Mouse (Mus musculus) E14TG2a.4 (cell line): Measurements from ENCODE around the gene Ctso.
A peak's percentile ranks its signal among the peaks of the same experiment; 100 is the strongest.

ENCODE experiments used
- H3K27me3 ChIP-seq: 2 replicates; pipeline ENCODE4 v1.6.1; 2014; ENCODE audit warnings: low read length, control low read depth; ENCODE audit not compliant: insufficient read depth
- H3K36me3 ChIP-seq: 2 replicates; pipeline ENCODE4 v1.6.1; 2014; ENCODE audit warnings: low read length, control low read depth; ENCODE audit not compliant: insufficient read depth
- H3K4me1 ChIP-seq: replicated peaks from 2 replicates; pipeline ENCODE4 v1.6.1; 2014; ENCODE audit warnings: low read depth, low read length, control low read depth
- H3K4me3 ChIP-seq: replicated peaks from 2 replicates; pipeline ENCODE4 v1.5.1; 2014; ENCODE audit warnings: mild to moderate bottlenecking, low read length
- H3K9me3 ChIP-seq: 2 replicates; pipeline ENCODE4 v1.6.1; 2014; ENCODE audit warnings: low read length, control low read depth
- CTCF ChIP-seq: conservative IDR thresholded peaks from 2 replicates; pipeline ENCODE4 v1.5.1; 2014; ENCODE audit warnings: low read length
- NANOG ChIP-seq: IDR thresholded peaks from 2 replicates; pipeline ENCODE4 v1.6.1; 2014; ENCODE audit warnings: borderline replicate concordance, low read length, mixed read lengths
- POU5F1 ChIP-seq: IDR thresholded peaks from 2 replicates; pipeline ENCODE4 v1.6.1; 2014; ENCODE audit warnings: low read length, borderline replicate concordance

The Ctso gene

DNA sequence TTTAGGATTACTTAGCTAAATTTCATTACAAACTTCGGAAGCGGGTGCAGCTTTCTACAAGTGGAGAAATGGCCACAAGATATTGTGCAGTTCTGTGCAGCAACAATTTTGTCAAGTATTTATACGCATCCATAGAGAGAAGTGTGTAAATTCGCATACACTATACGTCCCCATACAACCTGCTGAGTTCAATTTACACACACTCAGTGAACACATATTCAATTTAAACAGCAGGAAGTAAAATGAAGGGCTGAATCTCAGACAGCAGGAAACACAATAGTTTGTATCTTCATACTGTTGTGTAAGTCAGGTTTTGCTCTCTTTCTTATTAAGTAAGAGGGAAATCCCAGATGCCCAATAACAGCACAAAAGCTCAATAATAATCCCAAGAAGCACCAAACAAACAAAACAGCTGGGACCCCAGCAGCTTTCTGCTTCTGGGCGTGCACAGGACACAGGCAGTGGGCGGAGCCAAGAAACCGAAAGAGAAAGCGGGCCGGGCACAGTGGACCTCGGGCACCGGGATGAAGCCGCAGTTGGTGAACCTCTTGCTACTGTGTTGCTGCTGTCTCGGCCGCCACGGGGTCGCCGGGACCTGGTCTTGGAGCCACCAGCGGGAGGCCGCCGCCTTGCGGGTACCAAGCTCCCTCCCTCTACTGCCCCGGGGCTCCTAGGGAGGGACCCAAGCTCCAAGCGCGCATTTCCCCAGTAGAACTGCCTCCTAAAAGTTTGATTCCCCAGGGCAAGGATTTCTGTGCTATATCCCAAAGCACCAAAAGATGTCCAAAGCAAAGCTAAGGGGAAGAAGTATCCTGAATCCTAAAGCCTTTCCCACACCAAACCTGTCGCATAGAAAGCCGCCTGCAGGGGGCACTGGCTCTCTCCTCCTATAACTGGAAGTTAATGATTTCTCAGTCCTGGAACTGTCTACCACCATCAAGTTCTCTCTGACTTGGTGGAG is at the start of gene Ctso:
TSS of gene Ctso (plus strand) at position 461 of the 961 bp plus-strand sequence.
- Histone ChIP-seq H3K36me3 (no peaks in the 10 kb centered on the region), H3K4me1 (peaks cover 4% of the 10 kb centered on the region; the same call in 1 of the 2 replicates), H3K27me3 (no peaks in the 10 kb centered on the region), H3K9me3 (no peaks in the 10 kb centered on the region), H3K4me3 (peak within 1 kb of the TSS; percentile 75)
- TF ChIP-seq POU5F1 = no peak
- TF ChIP-seq NANOG = no peak
- TF ChIP-seq CTCF = peak; percentile 68

DNA sequence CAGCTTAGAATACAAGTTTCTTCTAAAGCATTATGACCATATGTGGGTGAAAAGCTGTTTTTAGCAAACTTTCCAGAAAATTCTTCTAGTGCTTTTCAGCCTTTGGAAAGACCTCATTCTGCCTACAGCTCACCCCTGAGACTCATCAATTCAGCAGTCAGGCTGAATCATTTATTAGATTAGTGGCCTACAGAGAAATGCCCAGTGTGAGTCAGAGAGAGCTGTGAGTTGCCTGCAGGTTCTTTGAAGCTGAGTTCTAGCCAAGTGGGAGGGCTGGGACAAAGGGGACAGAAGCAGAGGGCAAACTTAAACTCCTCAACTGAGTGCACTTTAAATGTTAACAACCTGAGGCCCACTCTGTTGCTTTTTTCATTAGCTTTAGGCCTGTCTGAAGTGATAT is 48.5 kb upstream of the Ctso start:
- H3K36me3 ChIP-seq = no peaks in the 10 kb centered on the region
- no peak overlapping the region for H3K4me3 ChIP-seq

DNA sequence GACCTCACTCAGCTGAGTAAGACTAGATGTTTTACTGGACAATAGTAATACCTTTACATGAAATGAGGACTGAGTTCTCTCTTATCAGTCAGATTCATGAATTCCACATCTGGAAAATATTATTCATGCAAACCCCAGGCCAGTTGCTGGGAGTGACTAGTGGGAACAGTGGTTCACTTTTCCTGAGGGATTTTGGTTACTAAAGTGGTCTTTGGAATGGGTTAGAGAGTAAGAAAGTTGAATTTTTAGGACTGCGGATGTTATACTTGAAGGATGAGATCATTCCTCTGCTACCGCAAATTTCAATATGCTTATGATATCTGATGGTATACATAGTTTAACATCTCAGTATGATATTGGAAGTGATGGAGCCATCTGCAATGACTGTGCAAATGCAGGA is 46.8 kb upstream of the Ctso start:
- Histone ChIP-seq H3K4me3 (no peak overlapping the region), H3K27me3 (no peaks in the 10 kb centered on the region), H3K36me3 (no peaks in the 10 kb centered on the region), H3K9me3 (no peaks in the 10 kb centered on the region), H3K4me1 (no peaks in the 10 kb centered on the region)
- TF ChIP-seq NANOG (no peak), POU5F1 (no peak), CTCF (no peak)

More for the DNA sequence above, 48.5 kb upstream of the Ctso start:
- Histone ChIP-seq H3K9me3 (no peaks in the 10 kb centered on the region), H3K27me3 (no peaks in the 10 kb centered on the region), H3K4me1 (no peaks in the 10 kb centered on the region)
- TF ChIP-seq CTCF (no peak), POU5F1 (no peak), NANOG (no peak)

DNA sequence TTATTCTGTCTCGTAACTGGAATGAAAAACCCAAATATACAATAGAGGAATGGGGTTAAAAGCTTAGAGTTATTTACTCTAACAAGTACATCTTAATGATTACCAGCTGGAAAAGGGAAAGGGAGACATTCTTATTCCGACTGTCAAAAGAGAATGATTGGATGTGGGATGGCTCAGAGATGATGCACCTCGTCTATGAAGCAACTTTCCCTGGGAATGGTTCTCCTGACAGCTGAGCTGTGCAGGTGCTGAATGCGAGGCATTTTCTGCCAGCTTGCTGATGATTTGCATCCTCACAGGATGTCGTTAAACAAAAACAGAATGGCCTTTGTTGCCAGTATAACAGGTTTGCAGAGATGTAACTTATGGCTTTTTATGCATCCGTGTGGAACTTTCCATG is 43.3 kb upstream of the Ctso start:
- Histone ChIP-seq H3K4me1 (no peaks in the 10 kb centered on the region), H3K4me3 (no peak overlapping the region), H3K27me3 (no peaks in the 10 kb centered on the region), H3K36me3 (no peaks in the 10 kb centered on the region), H3K9me3 (no peaks in the 10 kb centered on the region)
- TF ChIP-seq CTCF = no peak
- TF ChIP-seq POU5F1 = no peak
- TF ChIP-seq NANOG = no peak

DNA sequence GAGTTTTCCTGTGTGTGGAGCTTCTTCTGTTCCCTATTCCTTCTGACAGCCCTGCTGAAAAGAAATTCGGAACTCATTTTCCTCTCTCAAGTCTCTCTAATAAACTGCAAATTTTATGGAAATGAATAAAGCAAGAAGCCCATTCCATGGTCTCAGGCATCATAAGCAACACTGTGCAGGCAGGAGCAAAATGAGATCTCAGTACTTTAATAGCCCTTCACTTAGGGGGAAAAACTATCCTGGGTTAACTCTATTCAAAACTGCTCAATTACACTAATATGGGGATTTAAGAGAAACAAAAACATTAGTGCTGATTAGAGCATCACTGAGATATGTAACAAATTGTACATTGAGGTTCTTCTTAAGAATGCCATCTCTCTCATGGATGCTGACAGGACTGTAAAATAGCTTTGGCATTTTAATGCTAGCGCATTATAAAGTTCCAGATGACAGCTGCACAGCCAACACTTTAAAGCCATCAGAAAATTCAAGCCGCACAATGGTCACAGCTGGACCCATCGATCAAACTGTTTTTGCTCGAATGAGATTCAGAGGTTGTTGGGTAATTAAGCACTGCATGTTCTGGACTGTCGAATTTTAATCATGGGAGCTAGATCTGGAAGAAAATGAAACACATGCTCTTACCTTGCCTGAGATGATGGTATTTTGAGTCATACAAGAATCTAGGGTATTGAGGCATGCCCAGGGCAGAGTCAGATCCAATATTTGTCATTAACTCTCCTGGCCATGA is 21.9 kb upstream of the Ctso start:
- Histone ChIP-seq H3K4me1 (no peaks in the 10 kb centered on the region; the same call in 1 of the 2 replicates), H3K27me3 (no peaks in the 10 kb centered on the region), H3K9me3 (no peaks in the 10 kb centered on the region), H3K4me3 (no peak overlapping the region), H3K36me3 (no peaks in the 10 kb centered on the region)
- TF ChIP-seq CTCF = no peak
- no peak for TF ChIP-seq POU5F1
- no peak for TF ChIP-seq NANOG

DNA sequence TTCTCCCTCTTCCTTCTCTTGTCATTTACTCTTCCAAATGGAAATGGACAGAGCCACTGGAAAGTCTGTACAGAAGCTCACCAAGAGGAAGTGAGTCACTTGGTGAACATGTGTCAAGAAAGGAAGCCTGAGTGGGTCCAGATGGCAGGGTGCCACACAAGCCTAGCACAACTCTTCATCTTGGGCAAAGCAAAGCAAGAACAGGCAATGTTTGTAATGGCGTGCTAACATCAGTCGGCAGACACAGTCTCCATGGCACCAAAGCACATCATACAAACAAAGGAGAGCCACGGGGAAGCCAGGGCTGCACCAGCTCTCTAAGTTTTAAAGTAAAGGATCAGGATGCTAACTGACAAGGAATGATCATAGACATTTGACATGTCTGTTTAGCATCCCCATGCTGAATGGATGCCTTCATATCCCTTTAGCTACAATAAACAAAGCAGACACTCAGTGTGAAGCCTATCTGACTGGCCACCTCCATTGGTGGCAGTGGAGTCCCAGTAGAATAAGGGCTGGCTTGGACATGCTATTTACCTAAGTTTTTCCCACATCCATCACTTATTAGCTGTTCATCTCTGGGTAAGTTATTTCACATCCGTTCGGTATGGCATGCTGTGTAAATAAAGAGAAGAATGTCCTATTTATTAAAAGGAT is 16.2 kb upstream of the Ctso start:
- Histone ChIP-seq H3K36me3 (no peaks in the 10 kb centered on the region), H3K4me1 (no peaks in the 10 kb centered on the region), H3K4me3 (no peak overlapping the region), H3K9me3 (no peaks in the 10 kb centered on the region), H3K27me3 (no peaks in the 10 kb centered on the region)
- TF ChIP-seq CTCF = no peak
- no peak for TF ChIP-seq NANOG
- TF ChIP-seq POU5F1 = no peak

DNA sequence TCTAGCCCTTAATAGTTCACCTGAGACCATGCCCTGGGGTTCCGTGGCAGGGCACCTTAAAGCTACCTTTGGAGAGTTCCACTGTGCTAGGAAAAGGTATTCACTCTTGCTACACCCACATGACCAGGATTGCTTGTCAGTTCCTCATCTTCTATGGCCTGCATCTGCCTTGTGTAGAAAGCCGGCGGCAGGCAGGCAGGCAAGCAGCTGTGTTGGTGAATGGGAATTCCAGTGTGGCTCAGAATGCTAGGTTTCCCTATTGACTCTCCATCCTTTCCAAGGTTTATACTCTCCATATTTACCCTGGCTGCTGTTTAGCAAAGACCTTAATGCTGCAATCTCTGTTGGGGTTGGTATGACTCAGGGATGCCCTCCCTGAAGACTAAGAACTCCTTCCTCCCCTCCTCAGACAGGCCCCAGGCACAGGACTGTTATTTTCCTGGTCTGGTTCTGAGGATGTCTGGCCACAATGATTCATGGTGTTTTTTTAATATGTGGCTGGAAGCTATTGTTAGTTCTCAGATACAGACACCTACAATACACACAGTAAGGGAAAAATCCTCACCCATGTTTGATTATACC is 15.0 kb upstream of the Ctso start:
- Histone ChIP-seq H3K4me3 (no peak overlapping the region), H3K4me1 (no peaks in the 10 kb centered on the region), H3K9me3 (no peaks in the 10 kb centered on the region), H3K36me3 (no peaks in the 10 kb centered on the region), H3K27me3 (no peaks in the 10 kb centered on the region)
- TF ChIP-seq NANOG (no peak), POU5F1 (no peak), CTCF (no peak)

DNA sequence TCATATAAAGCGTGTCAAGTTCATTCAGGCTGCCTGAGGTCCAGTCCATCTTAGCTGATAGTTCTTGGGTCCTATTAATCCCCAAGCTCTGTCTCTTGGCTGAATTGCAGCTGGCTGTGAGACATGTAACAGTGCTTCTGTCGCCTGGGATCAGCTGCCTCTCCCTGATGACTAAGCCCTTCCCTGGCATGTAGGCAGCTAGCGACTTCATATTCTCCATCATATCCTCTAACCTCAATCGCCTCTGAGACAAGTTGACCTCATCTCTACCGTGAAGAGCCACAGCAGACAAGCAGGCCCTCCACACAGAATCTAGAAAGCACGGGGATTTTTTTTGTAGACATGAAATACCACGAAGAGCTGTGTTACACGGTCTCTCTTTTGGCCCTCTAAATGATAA is 14.2 kb upstream of the Ctso start:
- no peaks in the 10 kb centered on the region for H3K27me3 ChIP-seq
- no peak overlapping the region for H3K4me3 ChIP-seq
- no peaks in the 10 kb centered on the region for H3K4me1 ChIP-seq
- H3K36me3 ChIP-seq = no peaks in the 10 kb centered on the region
- H3K9me3 ChIP-seq = no peaks in the 10 kb centered on the region
- no peak for TF ChIP-seq POU5F1
- TF ChIP-seq CTCF = no peak
- TF ChIP-seq NANOG = no peak
